Mouse (Mus musculus): ENCODE results near the gene Jkamp. TPM values are rescaled to one million over a fixed set of nuclear protein-coding genes. Genes with fewer than 3 reads are reported as not detected.
"Not testable (repeated sequence)": the region's sequence is repeated elsewhere in the genome, so short reads cannot be mapped to it uniquely, and the experiment has no call there.

Jkamp gene
- polyA plus RNA-seq (2016; fragmentation: Nextera tagmentation; extraction: Ambion mirVana) = 85.1 and 95.7 TPM in 2 replicates

DNA sequence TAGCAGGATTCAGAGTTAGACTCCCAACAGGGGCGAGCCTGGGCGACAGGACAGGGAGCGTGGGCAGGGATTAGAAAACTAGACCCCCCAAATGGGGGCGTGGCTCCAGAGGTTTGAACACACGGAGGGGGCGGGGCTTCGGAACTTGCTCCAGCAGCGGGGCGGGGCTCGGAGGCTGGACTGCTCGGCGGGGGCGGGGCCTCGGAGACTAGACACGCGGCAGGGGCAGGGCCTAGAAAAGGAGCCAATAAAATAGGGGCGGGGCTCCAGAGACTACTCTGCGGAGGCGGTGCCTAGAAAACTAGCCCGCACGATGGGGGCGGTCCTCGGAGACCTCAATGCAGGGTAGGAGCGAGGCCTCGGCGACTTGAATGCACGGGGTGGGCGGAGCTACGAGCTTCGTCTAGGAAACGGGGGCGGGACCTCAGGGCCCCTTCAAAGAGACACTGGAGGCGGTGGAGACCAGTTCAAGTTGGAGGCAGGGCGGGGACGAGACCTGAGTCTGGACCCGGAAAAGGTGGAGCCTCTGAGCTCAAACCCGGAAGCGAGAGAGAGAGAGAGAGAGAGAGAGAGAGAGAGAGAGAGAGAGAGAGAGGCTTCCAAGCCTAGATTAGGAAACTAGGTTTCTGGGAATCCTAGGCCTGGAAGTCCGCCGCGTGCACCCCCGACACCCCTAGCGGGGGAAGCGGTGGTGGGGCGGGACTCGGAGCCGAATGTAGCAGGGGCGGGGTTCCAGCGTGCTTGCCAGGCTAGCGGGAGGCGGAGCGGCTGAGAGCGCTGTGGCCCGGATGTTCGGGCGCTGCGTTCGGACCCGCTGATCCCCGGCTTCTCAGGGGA, at the start of gene Jkamp, which contains the start of gene L3hypdh:
TSS of gene Jkamp (plus strand) at position 261 of the 837 bp plus-strand sequence.
TSS of gene L3hypdh (minus strand) at position 111 of the 837 bp plus-strand sequence.
- peak within 1 kb of the TSS; percentile 73 for H3K4me3 ChIP-seq
- no peaks in the 10 kb centered on the region for H3K27me3 ChIP-seq (ENCODE audit: insufficient read depth, poor library complexity, severe bottlenecking)
- H3K36me3 ChIP-seq = peaks cover 10% of the 10 kb centered on the region
- DNase-seq (ENCODE audit: low spot score) = peak; percentile 100
- 1% methylated on average over 60 of the region's 60 CpGs for WGBS
- peak within 1 kb of the TSS; percentile 97 for H3K27ac ChIP-seq
- H3K4me1 ChIP-seq (replicated peaks) = peaks cover 37% of the 10 kb centered on the region
- H3K9me3 ChIP-seq = no peaks in the 10 kb centered on the region

DNA sequence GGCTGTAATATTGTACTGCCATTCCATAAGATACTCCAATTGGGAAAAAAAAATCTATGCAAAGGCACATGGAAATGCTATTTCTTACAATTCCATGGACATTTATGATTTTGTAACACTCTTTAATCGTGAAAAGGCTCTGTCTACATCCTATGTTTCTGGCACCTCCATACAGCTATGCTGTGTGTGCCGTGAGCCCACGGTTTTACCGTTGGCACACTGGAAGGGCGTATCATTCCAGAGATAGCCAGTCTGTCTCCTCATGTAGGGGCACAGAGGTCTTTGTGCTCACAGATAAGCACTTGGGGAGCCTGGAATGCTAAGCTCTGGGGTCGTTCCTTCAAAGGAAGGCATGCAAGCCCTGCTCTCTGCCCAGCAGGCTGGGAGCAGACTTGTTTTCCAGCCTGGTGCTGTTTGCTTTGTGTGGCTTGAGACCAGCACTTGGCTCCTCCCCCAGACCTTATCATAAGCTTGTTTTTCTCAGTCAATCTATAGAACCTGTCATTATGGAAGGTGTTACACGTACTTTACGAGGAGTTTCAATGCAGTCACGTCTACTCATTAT, 49.2 kb upstream of the Jkamp start:
- no peak overlapping the region for H3K27ac ChIP-seq
- no peak overlapping the region for H3K4me3 ChIP-seq
- DNase-seq (ENCODE audit: low spot score) = no peak
- H3K9me3 ChIP-seq = no peaks in the 10 kb centered on the region
- H3K36me3 ChIP-seq = no peaks in the 10 kb centered on the region
- 75% methylated on average over 9 of the region's 9 CpGs for WGBS
- H3K27me3 ChIP-seq (ENCODE audit: insufficient read depth, poor library complexity, severe bottlenecking) = no peaks in the 10 kb centered on the region
- 0 out of 2 replicates have a peak, but pooled peaks cover 6% of the 10 kb centered on the region for H3K4me1 ChIP-seq (replicated peaks)

DNA sequence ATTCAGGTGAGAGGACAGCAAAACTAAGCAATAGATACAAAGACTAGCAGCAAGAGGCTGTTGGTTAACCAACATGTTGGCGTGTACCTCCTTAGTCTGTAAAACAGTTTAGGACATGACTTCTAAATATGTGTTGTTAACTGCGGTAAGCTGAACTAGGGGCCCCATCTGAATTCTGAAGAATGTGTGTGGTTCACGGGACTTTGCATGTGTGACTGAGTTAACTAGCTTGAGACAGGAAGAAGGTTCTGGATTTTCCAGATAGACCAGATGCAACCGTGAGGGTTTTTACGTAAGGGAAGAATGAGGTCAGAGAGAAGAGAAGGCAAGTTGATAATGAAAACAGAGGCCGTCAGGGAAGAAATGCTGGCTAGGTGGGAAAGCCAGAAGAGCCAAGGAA, 48.3 kb upstream of the Jkamp start:
- no peak for DNase-seq (ENCODE audit: low spot score)
- Histone ChIP-seq H3K9me3 (no peaks in the 10 kb centered on the region), H3K27ac (no peak overlapping the region), H3K27me3 (ENCODE audit: insufficient read depth, poor library complexity, severe bottlenecking) (no peaks in the 10 kb centered on the region), H3K36me3 (no peaks in the 10 kb centered on the region), H3K4me3 (no peak overlapping the region), H3K4me1 (replicated peaks) (0 out of 2 replicates have a peak, but pooled peaks cover 6% of the 10 kb centered on the region)
- WGBS = 87% methylated on average over 6 of the region's 6 CpGs

DNA sequence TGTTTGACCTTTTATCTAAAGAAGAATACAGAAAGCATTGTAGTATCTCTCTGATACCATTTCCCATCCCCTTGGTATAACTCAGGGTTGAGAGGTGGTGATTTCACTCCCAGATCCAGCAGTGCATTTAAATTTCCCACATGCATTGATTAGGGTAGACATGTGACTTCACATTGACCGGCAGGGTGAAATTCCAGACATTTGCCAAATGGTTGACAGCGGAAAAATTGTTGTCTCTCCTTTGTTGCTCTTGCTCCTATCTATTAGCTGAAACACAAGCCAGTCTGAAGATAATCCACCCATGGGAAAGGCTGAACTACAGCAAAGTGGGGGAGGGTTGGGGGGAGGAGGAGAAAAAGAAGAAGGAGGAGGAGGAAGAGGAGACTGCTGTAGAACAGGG, 46.5 kb upstream of the Jkamp start:
- no peak overlapping the region for H3K27ac ChIP-seq
- no peak overlapping the region for H3K4me3 ChIP-seq
- no peaks in the 10 kb centered on the region for H3K36me3 ChIP-seq
- H3K27me3 ChIP-seq (ENCODE audit: insufficient read depth, poor library complexity, severe bottlenecking) = no peaks in the 10 kb centered on the region
- no peak for DNase-seq (ENCODE audit: low spot score)
- 0 out of 2 replicates have a peak, but pooled peaks cover 6% of the 10 kb centered on the region for H3K4me1 ChIP-seq (replicated peaks)
- H3K9me3 ChIP-seq = no peaks in the 10 kb centered on the region
- 59% methylated on average over 2 of the region's 2 CpGs for WGBS

- no peak for DNase-seq (ENCODE audit: low spot score)
- Histone ChIP-seq H3K4me3 (no peak overlapping the region), H3K36me3 (no peaks in the 10 kb centered on the region), H3K4me1 (replicated peaks) (0 out of 2 replicates have a peak, but pooled peaks cover 6% of the 10 kb centered on the region), H3K27ac (no peak overlapping the region), H3K27me3 (ENCODE audit: insufficient read depth, poor library complexity, severe bottlenecking) (no peaks in the 10 kb centered on the region), H3K9me3 (no peaks in the 10 kb centered on the region)
- WGBS = 78% methylated on average over 8 of the region's 8 CpGs
Observed at GRCm38 (mm10) chr12:72039501-72039900, 45.9 kb upstream of the Jkamp start.

- Histone ChIP-seq H3K36me3 (no peaks in the 10 kb centered on the region), H3K27ac (no peak overlapping the region), H3K4me1 (replicated peaks) (0 out of 2 replicates have a peak, but pooled peaks cover 6% of the 10 kb centered on the region), H3K27me3 (ENCODE audit: insufficient read depth, poor library complexity, severe bottlenecking) (no peaks in the 10 kb centered on the region), H3K4me3 (no peak overlapping the region), H3K9me3 (no peaks in the 10 kb centered on the region)
- DNase-seq (ENCODE audit: low spot score) = no peak
- 98% methylated on average over 3 of the region's 3 CpGs for WGBS
Observed at GRCm38 (mm10) chr12:72041238-72041637, 44.2 kb upstream of the Jkamp start.

DNA sequence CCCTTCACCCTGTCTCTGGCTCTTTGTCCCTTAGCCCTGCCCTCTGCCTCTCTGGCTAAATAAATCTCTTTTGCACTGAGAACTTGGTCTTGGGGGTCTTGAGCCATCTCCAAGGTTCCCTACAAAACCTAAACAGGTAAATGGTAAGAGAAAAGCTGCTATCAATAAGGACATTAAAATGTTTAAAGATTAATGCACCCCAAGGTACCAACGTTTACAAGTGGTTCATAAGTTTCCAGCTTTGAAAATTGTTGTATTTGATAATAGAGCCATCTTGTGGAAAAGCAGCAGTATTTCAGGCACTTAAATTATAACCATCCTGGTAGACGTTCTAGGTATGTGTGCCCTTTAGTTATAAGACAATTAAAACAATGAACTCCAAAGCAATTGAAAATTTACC, 37.9 kb upstream of the Jkamp start:
- 0 out of 2 replicates have a peak, but pooled peaks cover 2% of the 10 kb centered on the region for H3K4me1 ChIP-seq (replicated peaks)
- H3K27me3 ChIP-seq (ENCODE audit: insufficient read depth, poor library complexity, severe bottlenecking) = no peaks in the 10 kb centered on the region
- H3K9me3 ChIP-seq = 0 out of 2 replicates have a peak, but pooled peaks cover 11% of the 10 kb centered on the region
- H3K4me3 ChIP-seq = no peak overlapping the region
- DNase-seq (ENCODE audit: low spot score) = no peak
- no peaks in the 10 kb centered on the region for H3K36me3 ChIP-seq
- peak overlapping the region; percentile 41; the same call in 1 of the 2 replicates for H3K27ac ChIP-seq
- WGBS = 17% methylated on average over 2 of the region's 2 CpGs

- not testable (repeated sequence) for H3K27ac ChIP-seq; H3K27me3 ChIP-seq (ENCODE audit: insufficient read depth, poor library complexity, severe bottlenecking); H3K4me1 ChIP-seq (replicated peaks); DNase-seq (ENCODE audit: low spot score); H3K4me3 ChIP-seq; H3K36me3 ChIP-seq
- 87% methylated on average over 5 of the region's 5 CpGs for WGBS
- H3K9me3 ChIP-seq = 0 out of 2 replicates have a peak, but pooled peaks cover 11% of the 10 kb centered on the region
Observed at GRCm38 (mm10) chr12:72050156-72050555, 35.2 kb upstream of the Jkamp start.

DNA sequence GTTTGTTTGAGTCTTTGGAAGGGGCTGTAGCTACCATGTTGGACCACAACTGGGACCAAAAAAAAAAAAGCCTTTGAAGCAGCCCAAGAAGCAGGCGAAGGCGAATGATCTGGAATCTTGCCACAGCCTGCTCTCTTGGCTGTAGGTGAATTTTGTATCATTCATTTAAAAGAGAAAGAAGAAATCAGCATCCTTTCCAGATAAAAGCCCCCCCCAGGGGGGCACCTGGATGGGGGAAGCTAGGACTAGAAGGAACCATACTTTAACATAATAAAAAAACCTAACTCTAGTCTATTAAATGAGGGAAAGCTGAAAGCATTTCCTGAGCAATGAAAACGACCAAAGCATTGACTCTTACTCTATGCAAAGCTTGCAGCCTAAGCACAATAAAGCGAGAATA, 34.6 kb upstream of the Jkamp start:
- Histone ChIP-seq H3K4me1 (replicated peaks) (0 out of 2 replicates have a peak, but pooled peaks cover 2% of the 10 kb centered on the region), H3K27me3 (ENCODE audit: insufficient read depth, poor library complexity, severe bottlenecking) (no peaks in the 10 kb centered on the region), H3K4me3 (no peak overlapping the region), H3K27ac (no peak overlapping the region), H3K36me3 (no peaks in the 10 kb centered on the region), H3K9me3 (0 out of 2 replicates have a peak, but pooled peaks cover 11% of the 10 kb centered on the region)
- no peak for DNase-seq (ENCODE audit: low spot score)
- 82% methylated on average over 4 of the region's 4 CpGs for WGBS

- Histone ChIP-seq H3K27me3 (ENCODE audit: insufficient read depth, poor library complexity, severe bottlenecking) (no peaks in the 10 kb centered on the region), H3K4me1 (replicated peaks) (no peaks in the 10 kb centered on the region), H3K27ac (no peak overlapping the region), H3K4me3 (no peak overlapping the region), H3K9me3 (0 out of 2 replicates have a peak, but pooled peaks cover 11% of the 10 kb centered on the region), H3K36me3 (no peaks in the 10 kb centered on the region)
- DNase-seq (ENCODE audit: low spot score) = no peak
- 81% methylated on average over 6 of the region's 6 CpGs for WGBS
Observed at GRCm38 (mm10) chr12:72052571-72052970, 32.8 kb upstream of the Jkamp start.

GRCm38 (mm10) chr12:72053303-72053702, 32.1 kb upstream of the Jkamp start:
- no peaks in the 10 kb centered on the region for H3K27me3 ChIP-seq (ENCODE audit: insufficient read depth, poor library complexity, severe bottlenecking)
- H3K36me3 ChIP-seq = no peaks in the 10 kb centered on the region
- H3K27ac ChIP-seq = no peak overlapping the region
- H3K9me3 ChIP-seq = 0 out of 2 replicates have a peak, but pooled peaks cover 11% of the 10 kb centered on the region
- WGBS = 48% methylated on average over 6 of the region's 6 CpGs
- no peak for DNase-seq (ENCODE audit: low spot score)
- H3K4me1 ChIP-seq (replicated peaks) = no peaks in the 10 kb centered on the region
- no peak overlapping the region for H3K4me3 ChIP-seq

DNA sequence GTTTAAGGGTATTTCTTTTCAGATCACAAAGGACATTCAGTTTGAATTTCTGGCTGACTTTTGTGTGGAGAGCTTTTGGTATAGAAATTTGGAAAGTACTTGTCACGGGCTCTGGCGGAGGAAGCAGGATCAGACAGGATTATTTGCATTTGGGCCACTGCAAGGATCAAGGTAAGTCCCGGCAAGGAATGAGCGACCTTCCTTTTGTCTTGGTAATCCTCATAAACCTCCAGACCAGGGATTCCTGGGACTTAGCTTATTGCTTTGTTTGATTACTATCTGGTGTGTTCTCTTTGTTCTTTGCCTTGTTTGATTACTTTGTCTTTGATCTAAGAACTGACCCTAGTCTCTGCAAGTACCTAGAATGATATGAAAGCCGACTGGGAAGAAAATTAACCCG, 31.5 kb upstream of the Jkamp start:
- Histone ChIP-seq H3K36me3 (no peaks in the 10 kb centered on the region), H3K4me1 (replicated peaks) (no peaks in the 10 kb centered on the region), H3K27me3 (ENCODE audit: insufficient read depth, poor library complexity, severe bottlenecking) (no peaks in the 10 kb centered on the region), H3K4me3 (no peak overlapping the region), H3K9me3 (0 out of 2 replicates have a peak, but pooled peaks cover 11% of the 10 kb centered on the region), H3K27ac (no peak overlapping the region)
- DNase-seq (ENCODE audit: low spot score) = no peak
- 39% methylated on average over 6 of the region's 6 CpGs for WGBS

- DNase-seq (ENCODE audit: low spot score) = no peak
- WGBS = 83% methylated on average over 1 of the region's 1 CpGs
- Histone ChIP-seq H3K9me3 (no peaks in the 10 kb centered on the region), H3K36me3 (no peaks in the 10 kb centered on the region), H3K27ac (no peak overlapping the region), H3K4me1 (replicated peaks) (no peaks in the 10 kb centered on the region), H3K4me3 (no peak overlapping the region), H3K27me3 (ENCODE audit: insufficient read depth, poor library complexity, severe bottlenecking) (no peaks in the 10 kb centered on the region)
Observed at GRCm38 (mm10) chr12:72057780-72058179, 27.6 kb upstream of the Jkamp start.
